Mouse (Mus musculus) stomach, postnatal 0 days (tissue): ENCODE results near the gene Dact1. TPM values are rescaled to one million over a fixed set of nuclear protein-coding genes. Genes with fewer than 3 reads are reported as not detected.
A peak's percentile ranks its signal among the peaks of the same experiment; 100 is the strongest.

Experiments used
- ATAC-seq: fragments of 200-750 bp; cut with Nextera tagmentation; 2 replicates; pipeline ENCODE4 v1.8.0; 2017; ENCODE audit not compliant: low FRiP score, low TSS enrichment
- DNase-seq: peaks from one replicate; pipeline ENCODE4 v3.0.0-alpha.2; 2016; ENCODE audit warnings: low spot score
- H3K27ac ChIP-seq: fragments of 300-500 bp; sonication (generic); replicated peaks from 2 replicates; pipeline ENCODE4 v1.5.1; 2014; ENCODE audit warnings: mild to moderate bottlenecking, control low read depth
- H3K27me3 ChIP-seq: fragments of 300-500 bp; sonication (generic); 2 replicates; pipeline ENCODE4 v1.6.1; 2014; ENCODE audit warnings: low read length; ENCODE audit not compliant: control insufficient read depth, insufficient read depth
- H3K36me3 ChIP-seq: fragments of 300-500 bp; sonication (generic); 2 replicates; pipeline ENCODE4 v1.6.1; 2014; ENCODE audit warnings: low read length, mixed read lengths; ENCODE audit not compliant: control insufficient read depth, insufficient read depth
- H3K4me1 ChIP-seq: fragments of 300-500 bp; sonication (generic); replicated peaks from 2 replicates; pipeline ENCODE4 v1.6.1; 2014; ENCODE audit warnings: antibody characterized with exemption; ENCODE audit not compliant: control insufficient read depth, insufficient read depth
- H3K4me2 ChIP-seq: fragments of 300-500 bp; sonication (generic); replicated peaks from 2 replicates; pipeline ENCODE4 v1.6.1; 2014; ENCODE audit warnings: low read depth, mild to moderate bottlenecking, control low read depth, moderate library complexity
- H3K4me3 ChIP-seq: fragments of 300-500 bp; sonication (generic); 2 replicates; pipeline ENCODE4 v1.5.1; 2014; ENCODE audit warnings: low read depth, low read length, control low read depth
- H3K9ac ChIP-seq: fragments of 300-500 bp; sonication (generic); 2 replicates; pipeline ENCODE4 v1.6.1; 2014; ENCODE audit warnings: mild to moderate bottlenecking, low read length, control low read depth, mixed read lengths
- H3K9me3 ChIP-seq: fragments of 300-500 bp; sonication (generic); 2 replicates; pipeline ENCODE4 v1.6.1; 2016; ENCODE audit warnings: low read length; ENCODE audit not compliant: control insufficient read depth
- CTCF ChIP-seq: IDR thresholded peaks from 2 replicates; pipeline ENCODE4 v1.5.1; 2016; ENCODE audit warnings: antibody characterized with exemption, low read depth, mild to moderate bottlenecking, moderate library complexity
- EP300 ChIP-seq: optimal IDR thresholded peaks from 2 replicates; pipeline ENCODE3; 2016; ENCODE audit warnings: antibody characterized with exemption
- WGBS: fragments of 180-500 bp; shearing (Covaris S2); extraction: QIAGEN DNeasy Blood & Tissue Kit; methylation state at CpG from one replicate; pipeline ENCODE4 v1.1.7; 2014; 5-methylcytosine and 5-hydroxymethylcytosine counted together
- polyA plus RNA-seq: library from polyadenylated mRNA; unstranded; fragments of >200 nt; fragmentation: Nextera tagmentation; extraction: Ambion mirVana; gene quantifications from 2 replicates; pipeline ENCODE4 v1.2.1, GENCODE M21; 2015

Gene Dact1
- polyA plus RNA-seq, 1 experiment from 2014 or later, result 5.1 TPM

- 53% methylated on average over 8 of the region's 8 CpGs for WGBS
- DNase-seq, result no peak
Observed at GRCm38 (mm10) chr12:71296849-71297535, 12.7 kb upstream of the Dact1 start.

GRCm38 (mm10) chr12:71310068-71310931 is 616 bp downstream of the Dact1 start:
- Histone ChIP-seq H3K9me3 (no peaks in the 10 kb centered on the region), H3K27ac (peak overlapping the region; percentile 89), H3K4me1 (no peaks in the 10 kb centered on the region), H3K27me3 (no peaks in the 10 kb centered on the region), H3K9ac (peak overlapping the region; percentile 82), H3K36me3 (no peaks in the 10 kb centered on the region), H3K4me2 (peak overlapping the region; percentile 91), H3K4me3 (peak overlapping the region; percentile 76)
- 1% methylated on average over 52 of the region's 56 CpGs for WGBS
- TF ChIP-seq EP300 (no peak), CTCF (no peak)
- DNase-seq (no peak), ATAC-seq (peak; percentile 58)

More at GRCm38 (mm10) chr12:71296849-71297535, 12.7 kb upstream of the Dact1 start:
- H3K4me3 ChIP-seq, result no peak overlapping the region
- no peak overlapping the region for H3K4me2 ChIP-seq
- H3K9me3 ChIP-seq, result no peaks in the 10 kb centered on the region
- H3K27ac ChIP-seq, result no peak overlapping the region
- no peak for TF ChIP-seq CTCF
- TF ChIP-seq EP300, result no peak
- H3K36me3 ChIP-seq, result no peaks in the 10 kb centered on the region
- H3K9ac ChIP-seq, result no peak overlapping the region
- H3K4me1 ChIP-seq, result no peaks in the 10 kb centered on the region
- ATAC-seq, result no peak
- no peaks in the 10 kb centered on the region for H3K27me3 ChIP-seq

- Histone ChIP-seq H3K4me2 (peak overlapping the region; percentile 91), H3K9ac (no peak overlapping the region), H3K36me3 (no peaks in the 10 kb centered on the region), H3K27ac (no peak overlapping the region), H3K9me3 (no peaks in the 10 kb centered on the region), H3K27me3 (no peaks in the 10 kb centered on the region), H3K4me3 (peak overlapping the region; percentile 76), H3K4me1 (no peaks in the 10 kb centered on the region)
- WGBS, result 12% methylated on average over 13 of the region's 13 CpGs
- peak; percentile 80 for TF ChIP-seq CTCF
- no peak for TF ChIP-seq EP300
- DNase-seq (peak; percentile 31), ATAC-seq (no peak)
Observed at GRCm38 (mm10) chr12:71311237-71311887, 1.7 kb downstream of the Dact1 start.

- H3K36me3 ChIP-seq, result peaks cover 13% of the 10 kb centered on the region
- 97% methylated on average over 36 of the region's 40 CpGs for WGBS
- no peak overlapping the region for H3K27ac ChIP-seq
- no peak for DNase-seq
- H3K9me3 ChIP-seq, result no peaks in the 10 kb centered on the region
- TF ChIP-seq EP300, result no peak
- TF ChIP-seq CTCF, result no peak
- no peak overlapping the region for H3K4me2 ChIP-seq
- no peaks in the 10 kb centered on the region for H3K27me3 ChIP-seq
- ATAC-seq, result no peak
- no peak overlapping the region for H3K9ac ChIP-seq
- no peaks in the 10 kb centered on the region for H3K4me1 ChIP-seq
- H3K4me3 ChIP-seq, result no peak overlapping the region
Observed at GRCm38 (mm10) chr12:71318239-71318638, 8.6 kb downstream of the Dact1 start.

- TF ChIP-seq CTCF (no peak), EP300 (no peak)
- no peak overlapping the region for H3K4me2 ChIP-seq
- peaks cover 13% of the 10 kb centered on the region for H3K36me3 ChIP-seq
- H3K4me1 ChIP-seq, result no peaks in the 10 kb centered on the region
- no peaks in the 10 kb centered on the region for H3K9me3 ChIP-seq
- H3K4me3 ChIP-seq, result no peak overlapping the region
- no peak for ATAC-seq
- no peak for DNase-seq
- no peak overlapping the region for H3K27ac ChIP-seq
- H3K9ac ChIP-seq, result no peak overlapping the region
- WGBS, result 88% methylated on average over 4 of the region's 4 CpGs
- H3K27me3 ChIP-seq, result no peaks in the 10 kb centered on the region
Observed at GRCm38 (mm10) chr12:71319536-71319935, 9.9 kb downstream of the Dact1 start.
